ENCODE assay signal across 14 mouse cellular contexts in genomic region chr10:127136510-127136909, GRCm38 (mm10). TPM values are rescaled to one million over a fixed set of nuclear protein-coding genes. Genes with fewer than 3 reads are reported as not detected.
DNase-seq lines count a peak whose midpoint lies in the region; ATAC-seq and TF ChIP-seq lines count a peak whose summit lies in the region.
"Had no signal": no experiment of that assay in that cellular context is flagged by ENCODE, and none has a peak within 500 bp of the region (broad histone marks: within the 10 kb centered on the region; RNA-seq: fewer than 3 reads in every experiment).

No protein-coding gene starts in this region.

- no peaks in the 10 kb centered on the region for H3K36me3 ChIP-seq in lung, postnatal 0 days (ENCODE audit: insufficient read depth, low read length)
- H3K36me3 ChIP-seq: embryonic facial prominence, embryonic 10.5 days; forebrain, embryonic 12.5 days; hindbrain, embryonic 10.5 days; midbrain, embryonic 10.5 days had no signal

- no peaks in the 10 kb centered on the region for H3K27me3 ChIP-seq in lung, postnatal 0 days (replicated peaks; ENCODE audit: insufficient read depth, low read length)
- H3K27me3 ChIP-seq: forebrain, embryonic 12.5 days had no signal

- DNase-seq in lung, postnatal 0 days (ENCODE audit: low spot score) = peak; percentile 52
- no peak for DNase-seq in lung, adult 2 months
- peak; percentile 51 for DNase-seq in thymus, postnatal 14 days
- no peak for DNase-seq in left cerebral cortex, postnatal 14 days (ENCODE audit: low spot score in 2 of 2)
- no peak for DNase-seq in gastrocnemius, adult 18-20 months (ENCODE audit: low spot score)
- DNase-seq in adrenal gland, postnatal 36 days = no peak
- DNase-seq: left cerebral cortex, postnatal 4 days had no signal

- H3K9me3 ChIP-seq in lung, postnatal 0 days (ENCODE audit: low read length) = no peaks in the 10 kb centered on the region
- H3K9me3 ChIP-seq: embryonic facial prominence, embryonic 10.5 days; forebrain, embryonic 12.5 days; hindbrain, embryonic 10.5 days; midbrain, embryonic 10.5 days had no signal

- no peak overlapping the region for H3K4me3 ChIP-seq in lung, postnatal 0 days (ENCODE audit: low read depth, low read length)
- no peak overlapping the region for H3K4me3 ChIP-seq in lung, adult 2 months (replicated peaks; ENCODE audit: extremely low read depth, low read depth, low read length)
- H3K4me3 ChIP-seq: embryonic facial prominence, embryonic 10.5 days; forebrain, embryonic 12.5 days; hindbrain, embryonic 10.5 days; midbrain, embryonic 10.5 days had no signal

- no peak overlapping the region for H3K27ac ChIP-seq in lung, postnatal 0 days (ENCODE audit: low read length)
- H3K27ac ChIP-seq: embryonic facial prominence, embryonic 10.5 days; forebrain, embryonic 12.5 days; hindbrain, embryonic 10.5 days; kidney, postnatal 0 days; midbrain, embryonic 10.5 days had no signal

- no peaks in the 10 kb centered on the region for H3K4me1 ChIP-seq in lung, postnatal 0 days (ENCODE audit: insufficient read depth, low read depth, low read length)
- no peaks in the 10 kb centered on the region for H3K4me1 ChIP-seq in lung, adult 2 months (ENCODE audit: control insufficient read depth, insufficient read depth, low read length)
- H3K4me1 ChIP-seq: forebrain, embryonic 12.5 days; hindbrain, embryonic 10.5 days; midbrain, embryonic 10.5 days had no signal

- 70% methylated on average over 4 of the region's 4 CpGs for WGBS in lung, postnatal 0 days
- WGBS in lung, adult 2 months = 59% methylated on average over 4 of the region's 4 CpGs

- no peak for ATAC-seq in lung, postnatal 0 days
- ATAC-seq in hematopoietic stem cell, adult 5-6 weeks (replicated peaks in 1 of 2; ENCODE audit: insufficient read depth in 1 of 2, low FRiP score in 2 of 2, low TSS enrichment in 1 of 2, low read depth in 1 of 2, poor library complexity in 2 of 2, severe bottlenecking in 2 of 2) = peak; percentile 91 to 93
- ATAC-seq in megakaryocyte-erythroid progenitor cell, adult 5-6 weeks (replicated peaks; ENCODE audit: low FRiP score, low TSS enrichment, poor library complexity, severe bottlenecking) = peak; percentile 15

- no peak overlapping the region for H3K4me2 ChIP-seq in lung, postnatal 0 days (replicated peaks; ENCODE audit: low read depth, low read length)
- H3K4me2 ChIP-seq: forebrain, embryonic 12.5 days had no signal

- no peak for TF ChIP-seq POLR2A in lung, adult 2 months (IDR thresholded peaks at IDR 0.05; ENCODE audit: borderline replicate concordance, extremely low read depth, low read depth, low read length)

- no peak for TF ChIP-seq EP300 in lung, postnatal 0 days (IDR thresholded peaks at IDR 0.05)

- TF ChIP-seq CTCF in lung, postnatal 0 days (IDR thresholded peaks at IDR 0.05) = no peak
- no peak for TF ChIP-seq CTCF in lung, adult 2 months (IDR thresholded peaks at IDR 0.05; ENCODE audit: insufficient read depth, low read length)

- no peak overlapping the region for H3K9ac ChIP-seq in lung, postnatal 0 days (replicated peaks; ENCODE audit: low read depth)
- H3K9ac ChIP-seq: forebrain, embryonic 12.5 days had no signal

- intact Hi-C loops in left cerebral cortex, postnatal 14 days (cut with DNase I) = no loop called here

RNA-seq across cellular contexts. Expression of gene Os9, which starts 15.6 kb away (rescaled TPM):
- polyA plus RNA-seq in lung, postnatal 0 days (2015; fragmentation: Nextera tagmentation; extraction: Ambion mirVana) = 112 and 113 TPM in 2 replicates
- polyA plus RNA-seq in lung, adult 2 months (2012; rRNA removed) = 89.5 and 111 TPM in 2 replicates
- total RNA-seq in hematopoietic stem cell, adult 5-6 weeks (2017) = 157 and 201 TPM in 2 replicates
- 55.8 and 64.5 TPM in 2 replicates for total RNA-seq in megakaryocyte-erythroid progenitor cell, adult 5-6 weeks (2014; fragmentation: Nextera tagmentation)
- total RNA-seq in megakaryocyte-erythroid progenitor cell, adult 5-6 weeks (2017) = 152 and 154 TPM in 2 replicates
- 100 to 1,000 TPM; 111 to 116 TPM for total RNA-seq in left cerebral cortex, postnatal 14 days (2021)
- total RNA-seq in gastrocnemius, adult 18-20 months (2021) = 10 to 100 TPM; 11.3 to 13.5 TPM
- 100 to 1,000 TPM; 120 to 138 TPM for total RNA-seq in adrenal gland, postnatal 36 days (2021)

RNA-seq across cellular contexts. Expression of gene B4galnt1, which starts 28.5 kb away (rescaled TPM):
- 9.1 and 9.6 TPM in 2 replicates for polyA plus RNA-seq in lung, postnatal 0 days (2015; fragmentation: Nextera tagmentation; extraction: Ambion mirVana)
- 70.8 and 81.2 TPM in 2 replicates for polyA plus RNA-seq in lung, adult 2 months (2012; rRNA removed)
- 43.3 and 48.6 TPM in 2 replicates for total RNA-seq in hematopoietic stem cell, adult 5-6 weeks (2017)
- 67.2 and 84.7 TPM in 2 replicates for total RNA-seq in megakaryocyte-erythroid progenitor cell, adult 5-6 weeks (2014; fragmentation: Nextera tagmentation)
- 18.5 and 23.3 TPM in 2 replicates for total RNA-seq in megakaryocyte-erythroid progenitor cell, adult 5-6 weeks (2017)
- total RNA-seq in left cerebral cortex, postnatal 14 days (2021) = 100 to 1,000 TPM; 108 to 110 TPM
- under 1 TPM; 0.39 to 0.93 TPM for total RNA-seq in gastrocnemius, adult 18-20 months (2021)
- total RNA-seq in adrenal gland, postnatal 36 days (2021) = 1 to 10 TPM; 6.3 to 6.8 TPM

RNA-seq across cellular contexts. Expression of gene Slc26a10, which starts 43.9 kb away (rescaled TPM):
- 1.0 and 1.1 TPM in 2 replicates for polyA plus RNA-seq in lung, postnatal 0 days (2015; fragmentation: Nextera tagmentation; extraction: Ambion mirVana)
- polyA plus RNA-seq in lung, adult 2 months (2012; rRNA removed) = 3.5 and 7.4 TPM in 2 replicates
- 0.30 and 0.50 TPM in 2 replicates for total RNA-seq in hematopoietic stem cell, adult 5-6 weeks (2017)
- 1.8 TPM in 1 of 2 replicates, not detected in the other for total RNA-seq in megakaryocyte-erythroid progenitor cell, adult 5-6 weeks (2014; fragmentation: Nextera tagmentation)
- total RNA-seq in megakaryocyte-erythroid progenitor cell, adult 5-6 weeks (2017) = 1.8 TPM in 1 of 2 replicates, not detected in the other
- total RNA-seq in left cerebral cortex, postnatal 14 days (2021) = 1 to 10 TPM; 1.1 to 1.4 TPM
- total RNA-seq in gastrocnemius, adult 18-20 months (2021) = 1 to 10 TPM; 1.6 to 2.9 TPM
- total RNA-seq in adrenal gland, postnatal 36 days (2021) = 1 to 10 TPM in 1 of 2 experiments, under 1 TPM in 1; 0.89 to 1.1 TPM

RNA-seq across cellular contexts. Expression of gene Arhgef25, which starts 53.4 kb away (rescaled TPM):
- 27.9 and 37.1 TPM in 2 replicates for polyA plus RNA-seq in lung, postnatal 0 days (2015; fragmentation: Nextera tagmentation; extraction: Ambion mirVana)
- 29.1 and 36.7 TPM in 2 replicates for polyA plus RNA-seq in lung, adult 2 months (2012; rRNA removed)
- 8.7 and 18.4 TPM in 2 replicates for total RNA-seq in hematopoietic stem cell, adult 5-6 weeks (2017)
- 22.7 and 46.0 TPM in 2 replicates for total RNA-seq in megakaryocyte-erythroid progenitor cell, adult 5-6 weeks (2014; fragmentation: Nextera tagmentation)
- 35.4 and 35.7 TPM in 2 replicates for total RNA-seq in megakaryocyte-erythroid progenitor cell, adult 5-6 weeks (2017)
- 100 to 1,000 TPM in 1 of 2 experiments, 10 to 100 TPM in 1; 92.9 to 103 TPM for total RNA-seq in left cerebral cortex, postnatal 14 days (2021)
- 1 to 10 TPM; 7.4 to 9.5 TPM for total RNA-seq in gastrocnemius, adult 18-20 months (2021)
- 10 to 100 TPM; 19.0 to 21.6 TPM for total RNA-seq in adrenal gland, postnatal 36 days (2021)

RNA-seq across cellular contexts. Expression of gene Dtx3, which starts 59.0 kb away (rescaled TPM):
- 47.5 and 47.8 TPM in 2 replicates for polyA plus RNA-seq in lung, postnatal 0 days (2015; fragmentation: Nextera tagmentation; extraction: Ambion mirVana)
- polyA plus RNA-seq in lung, adult 2 months (2012; rRNA removed) = 134 and 157 TPM in 2 replicates
- 56.2 and 56.8 TPM in 2 replicates for total RNA-seq in hematopoietic stem cell, adult 5-6 weeks (2017)
- 97.0 and 160 TPM in 2 replicates for total RNA-seq in megakaryocyte-erythroid progenitor cell, adult 5-6 weeks (2014; fragmentation: Nextera tagmentation)
- 28.5 and 29.5 TPM in 2 replicates for total RNA-seq in megakaryocyte-erythroid progenitor cell, adult 5-6 weeks (2017)
- total RNA-seq in left cerebral cortex, postnatal 14 days (2021) = 100 to 1,000 TPM; 202 to 203 TPM
- 10 to 100 TPM; 20.0 to 27.3 TPM for total RNA-seq in gastrocnemius, adult 18-20 months (2021)
- 10 to 100 TPM; 52.4 to 71.7 TPM for total RNA-seq in adrenal gland, postnatal 36 days (2021)

Comparison
In these comparisons a context has a peak if more than half of its experiments do, and no peak if none do; other contexts are left out.
1. DNase-seq: peak in lung, postnatal 0 days (single experiment) and thymus, postnatal 14 days (single experiment); none in lung, adult 2 months (single experiment), left cerebral cortex, postnatal 14 days (0 of 2), gastrocnemius, adult 18-20 months (single experiment) and adrenal gland, postnatal 36 days (0 of 2).